Mouse (Mus musculus) erythroblast, adult 5-6 weeks (primary cell): ENCODE results near the gene Card11. TPM values are rescaled to one million over a fixed set of nuclear protein-coding genes. Genes with fewer than 3 reads are reported as not detected.
A peak's percentile ranks its signal among the peaks of the same experiment; 100 is the strongest.

Source experiments
- ATAC-seq: replicated peaks from 2 replicates; pipeline ENCODE4 v1.8.0; 2016; ENCODE audit warnings: moderate number of reproducible peaks, mild to moderate bottlenecking, moderate TSS enrichment, inconsistent platforms; ENCODE audit not compliant: poor library complexity, low FRiP score, severe bottlenecking
- total RNA-seq, 2 experiments: library from RNA; stranded (forward) in 1 of 2; stranded (reverse) in 1 of 2; fragments of 150-400 nt in 1 of 2; fragments of 200-764, 138-1000 nt in 1 of 2; gene quantifications; 2 replicates each; pipeline versions ENCODE4 v1.2.3 to v1.2.4; 2015 to 2017; ENCODE audit warnings: low replicate concordance in 2 of 2

Gene Card11
- total RNA-seq, 2 experiments from 2014 or later: 0.68 to 1.3 TPM

GRCm38 (mm10) chr5:140934639-140935315 is 65.6 kb downstream of the Card11 start:
- no peak for ATAC-seq

DNA sequence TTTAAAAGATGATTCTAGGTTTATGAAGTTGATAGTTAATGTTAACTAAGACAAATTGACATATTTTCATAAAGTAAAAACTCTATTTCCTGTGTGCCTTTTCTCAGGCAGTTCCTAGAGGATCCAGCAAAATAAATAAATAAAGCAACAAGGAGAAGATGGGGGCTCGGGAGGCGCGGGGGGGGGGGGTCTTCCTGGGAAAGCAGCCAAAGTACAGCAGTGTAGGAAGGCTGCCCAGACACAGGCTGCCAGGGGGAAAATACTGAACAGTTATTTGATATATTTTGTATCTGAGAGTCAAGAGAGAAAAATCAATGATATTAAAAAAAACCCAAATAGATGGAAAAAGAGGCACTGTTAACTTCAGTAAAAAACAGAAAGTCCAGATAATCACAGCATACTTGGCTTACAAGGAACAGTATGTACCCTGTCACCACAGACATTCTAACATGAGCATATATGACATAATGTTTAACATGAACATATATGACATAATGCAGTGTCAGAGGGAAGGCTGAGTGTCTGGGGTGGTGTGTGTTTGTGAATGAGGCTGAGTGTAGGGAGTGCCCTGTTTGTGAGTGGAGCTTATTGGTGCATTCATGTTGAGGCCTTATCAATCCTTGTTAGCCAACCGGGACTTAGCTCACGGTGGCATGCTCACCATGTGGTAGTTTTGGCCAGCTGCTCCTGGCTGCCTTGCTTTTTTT is 68.7 kb downstream of the Card11 start:
- ATAC-seq: no peak

DNA sequence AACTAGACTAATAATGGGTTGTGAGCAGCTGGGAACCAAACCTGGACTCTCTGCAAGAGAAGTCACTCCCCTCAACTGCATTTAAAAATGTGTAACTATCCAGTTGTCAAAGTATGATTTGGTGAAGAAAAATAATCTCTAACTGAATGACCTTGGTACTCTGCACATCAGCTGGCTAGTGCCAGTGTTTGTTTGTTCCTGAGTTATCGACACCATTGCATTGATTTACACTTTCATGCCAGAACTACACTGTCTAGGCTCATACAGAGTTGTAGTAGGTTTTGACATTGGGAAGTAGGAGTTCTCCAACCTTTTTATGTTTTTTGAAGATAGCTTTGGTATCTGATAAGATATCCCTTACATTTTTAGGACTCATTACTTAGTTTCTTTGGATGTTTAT is 81.9 kb downstream of the Card11 start:
- ATAC-seq: no peak

DNA sequence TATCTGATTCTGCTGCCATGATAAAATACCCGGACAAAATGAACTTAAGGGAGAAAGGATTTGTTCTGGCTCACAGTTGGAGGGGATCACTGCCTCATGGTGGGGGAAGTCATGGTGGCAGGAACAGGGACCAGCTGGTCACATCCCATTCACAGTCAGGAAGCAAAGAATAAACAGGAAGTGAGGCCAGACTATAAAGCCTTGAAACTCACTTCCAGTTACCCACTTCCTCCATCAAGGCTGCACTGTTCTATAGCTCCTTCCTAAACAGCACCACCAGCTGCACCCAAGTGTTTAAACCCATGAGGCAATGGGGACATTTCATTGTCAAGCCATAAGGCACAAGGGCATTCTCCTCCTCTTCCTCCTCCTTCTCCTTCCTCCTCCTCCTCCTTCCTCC is 82.6 kb downstream of the Card11 start:
- ATAC-seq: no peak

- no peak for ATAC-seq
Observed at GRCm38 (mm10) chr5:140910841-140911240, 89.5 kb downstream of the Card11 start.

DNA sequence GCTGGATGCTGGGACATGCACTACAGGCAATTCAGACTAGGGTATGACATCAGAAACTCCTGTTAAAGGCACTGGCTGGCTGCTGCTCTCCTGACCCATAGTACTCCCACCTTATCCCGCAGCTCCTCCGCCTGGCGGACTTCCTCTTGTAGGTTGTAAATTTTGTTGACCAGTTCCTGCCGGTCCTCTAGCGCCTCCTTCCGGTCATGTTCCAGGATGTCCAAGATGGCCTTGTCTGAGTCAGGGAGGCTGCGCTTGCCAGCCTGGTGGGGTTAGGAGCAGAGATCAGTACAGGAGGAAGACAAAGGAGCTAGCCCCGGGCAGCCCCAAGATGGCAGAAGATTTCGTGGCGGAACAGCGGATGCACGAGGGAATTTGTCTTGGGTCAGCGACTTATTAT is 99.5 kb downstream of the Card11 start:
- ATAC-seq: no peak

DNA sequence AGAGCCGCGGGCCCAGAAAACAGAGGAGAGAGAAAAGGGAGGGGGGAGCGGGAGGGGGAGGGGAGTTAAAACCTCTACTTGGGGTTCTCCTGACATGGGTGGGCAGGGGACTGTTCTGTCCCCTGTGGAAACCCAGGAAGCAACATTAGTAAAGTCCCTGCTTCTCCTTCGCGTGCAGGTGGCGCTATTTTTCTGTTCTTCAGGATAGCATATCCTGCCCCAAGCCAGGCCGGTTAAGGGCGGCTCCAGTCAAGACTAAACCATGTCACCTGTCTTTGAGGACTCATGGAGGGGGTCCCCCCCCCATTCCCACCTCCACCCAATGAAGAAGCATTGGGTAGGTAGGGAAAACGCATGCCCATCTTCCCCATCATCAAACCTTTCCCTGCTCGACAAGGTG is 109.3 kb downstream of the Card11 start:
- ATAC-seq: no peak

DNA sequence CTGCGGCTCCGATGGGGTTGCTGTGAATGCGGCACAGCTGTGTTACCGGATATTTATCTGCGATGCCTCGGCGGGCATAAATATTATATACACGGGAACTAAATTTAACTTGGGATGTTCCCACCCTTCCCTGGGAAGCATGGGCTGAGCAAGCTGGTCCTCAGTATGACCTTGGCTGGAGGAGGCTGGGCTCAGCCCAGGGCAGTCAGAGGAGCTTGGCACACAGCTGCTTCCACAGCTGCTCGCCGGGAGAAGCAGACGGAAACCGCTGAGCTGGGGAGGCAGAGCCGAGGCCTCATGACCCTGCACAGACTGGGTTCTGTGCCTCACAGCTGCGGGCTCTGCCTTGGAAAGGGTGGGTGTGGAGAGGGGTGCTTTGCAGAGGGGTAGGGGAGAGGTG is 110.3 kb downstream of the Card11 start:
- no peak for ATAC-seq

- no peak for ATAC-seq
Observed at GRCm38 (mm10) chr5:140889539-140889938, 110.8 kb downstream of the Card11 start.

- ATAC-seq: no peak
Observed at GRCm38 (mm10) chr5:140887871-140888270, 112.5 kb downstream of the Card11 start.

GRCm38 (mm10) chr5:140884966-140885365 is 115.4 kb downstream of the Card11 start:
- no peak for ATAC-seq

GRCm38 (mm10) chr5:140882391-140882790 is 118.0 kb downstream of the Card11 start:
- ATAC-seq: no peak

- no peak for ATAC-seq
Observed at GRCm38 (mm10) chr5:140880151-140880550, 120.2 kb downstream of the Card11 start.

DNA sequence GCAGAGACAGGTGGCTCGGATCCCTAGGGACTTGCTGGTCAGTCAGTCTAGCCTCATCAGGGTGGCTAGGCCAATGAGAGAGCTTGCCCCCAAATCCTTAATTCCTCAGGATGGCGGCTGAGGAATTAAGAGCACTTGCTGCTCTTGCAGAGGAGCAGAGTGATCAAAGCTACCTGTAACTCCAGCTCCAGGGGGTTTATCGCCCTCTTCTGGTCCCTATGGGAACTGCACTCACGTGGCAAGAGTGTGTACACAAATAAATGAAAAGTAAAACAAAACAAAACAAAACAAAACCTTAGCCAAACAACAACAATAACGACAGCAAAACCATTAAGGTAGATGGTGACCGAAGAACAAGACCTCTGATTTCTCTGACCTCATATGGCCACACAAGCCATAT is 121.7 kb downstream of the Card11 start:
- ATAC-seq: no peak

DNA sequence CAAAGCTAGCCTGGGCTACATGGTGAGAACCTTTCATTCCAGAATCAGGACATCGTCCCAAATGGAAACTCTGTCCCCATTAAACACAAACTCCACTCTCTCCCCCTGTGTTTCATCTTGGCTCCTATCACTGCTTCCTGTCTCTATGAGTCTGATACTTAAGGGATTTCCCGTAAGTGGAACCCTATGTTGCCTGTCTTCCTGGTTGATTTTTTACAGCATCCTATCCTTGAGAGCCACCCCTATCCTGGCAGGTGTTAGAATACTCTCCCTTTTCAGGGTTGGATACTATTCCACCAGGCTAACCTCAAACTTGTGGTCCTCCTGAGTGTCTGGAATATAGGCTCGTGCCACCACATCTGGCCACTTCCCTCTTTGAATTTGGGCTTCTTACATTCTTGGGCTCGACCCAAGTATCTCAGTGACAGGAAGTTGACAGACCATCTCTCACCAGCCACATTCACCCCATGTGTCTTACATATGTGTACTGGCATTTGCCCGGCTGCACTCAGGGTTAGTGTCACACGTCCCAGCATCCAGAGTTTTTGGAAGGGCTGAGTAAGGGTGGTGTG is 126.6 kb downstream of the Card11 start:
- ATAC-seq: no peak

- ATAC-seq: no peak
Observed at GRCm38 (mm10) chr5:140873039-140873551, 127.3 kb downstream of the Card11 start.

DNA sequence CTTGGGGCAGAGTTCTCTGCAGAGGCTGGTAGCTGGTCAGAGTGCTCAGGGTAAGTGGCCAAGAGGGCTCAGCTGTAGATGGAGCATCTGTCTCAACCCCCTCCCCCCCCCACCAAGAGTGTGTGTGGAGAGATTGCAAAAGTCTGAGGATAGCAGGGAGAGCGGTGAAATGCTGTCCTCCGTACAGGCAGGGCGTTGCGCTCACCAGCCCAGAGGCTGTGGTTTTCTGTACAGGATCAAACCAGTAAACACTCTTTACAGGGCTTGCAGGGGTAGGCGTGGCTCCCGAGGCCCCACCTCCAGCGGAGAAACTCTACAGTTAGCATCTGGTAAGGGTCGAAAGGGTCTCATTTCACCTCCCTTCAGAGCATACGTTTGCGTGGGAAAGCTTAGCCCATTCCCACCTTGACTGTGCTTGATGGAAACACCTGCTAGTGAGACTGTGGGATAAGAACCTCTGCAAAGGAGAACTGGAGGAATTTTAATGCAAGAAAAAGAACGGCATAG is 127.8 kb downstream of the Card11 start:
- no peak for ATAC-seq

GRCm38 (mm10) chr5:140871241-140871640 is 129.1 kb downstream of the Card11 start:
- no peak for ATAC-seq

DNA sequence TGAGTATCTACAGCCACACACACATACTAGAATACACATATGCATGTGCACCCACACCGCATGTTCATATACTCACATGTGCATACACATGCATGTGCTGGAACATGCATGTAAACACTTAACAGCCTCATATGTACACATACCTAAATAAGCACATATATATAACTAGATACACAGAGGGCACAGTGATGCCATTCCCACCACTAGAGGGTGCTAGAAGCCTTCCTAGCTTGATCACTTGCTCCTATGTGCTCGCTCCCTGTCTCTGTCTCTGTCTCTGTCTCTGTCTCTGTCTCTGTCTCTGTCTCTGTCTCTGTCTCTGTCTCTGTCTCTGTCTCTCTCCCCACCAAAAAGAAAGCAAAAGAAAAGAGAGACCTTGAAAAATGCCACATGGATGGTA is 131.3 kb downstream of the Card11 start:
- peak; percentile 69; the same call in 1 of the 2 replicates for ATAC-seq

DNA sequence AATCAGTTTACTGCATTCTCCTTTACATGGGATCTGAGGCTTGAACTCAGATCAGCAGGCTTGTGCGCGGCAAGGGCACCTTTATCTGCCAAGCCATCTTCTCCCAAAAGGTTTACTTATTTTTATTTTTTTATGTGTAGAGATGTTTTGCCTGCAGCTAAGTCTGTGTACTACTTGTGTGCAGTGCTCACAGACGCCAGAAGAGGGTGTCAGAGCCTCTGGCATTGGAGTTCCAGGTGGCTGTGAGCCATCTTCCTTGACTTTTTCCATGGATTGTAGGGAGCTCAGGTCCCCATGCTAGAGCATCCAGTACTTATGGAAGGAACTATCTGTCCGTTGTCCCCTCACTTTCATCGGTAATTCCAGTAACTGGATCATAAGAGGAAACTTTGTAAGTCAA is 140.7 kb downstream of the Card11 start:
- ATAC-seq: no peak

- no peak for ATAC-seq
Observed at GRCm38 (mm10) chr5:140858335-140858734, 142.0 kb downstream of the Card11 start.
